8 mouse cellular contexts compared by ENCODE assay signal in genomic region chr5:31526354-31527116, GRCm38 (mm10). TPM values are rescaled to one million over a fixed set of nuclear protein-coding genes. Genes with fewer than 3 reads are reported as not detected.
DNase-seq lines count a peak whose midpoint lies in the region; ATAC-seq and TF ChIP-seq lines count a peak whose summit lies in the region.

Gene Slc4a1ap (plus strand): TSS chr5:31526995.

- H3K79me2 ChIP-seq in CH12.LX (replicated peaks; ENCODE audit: control insufficient read depth, extremely low read depth, insufficient read depth, poor library complexity, severe bottlenecking): peaks cover 28% of the 10 kb centered on the region

- peak; percentile 71 for DNase-seq in CH12.LX (ENCODE audit: extremely low read depth)
- peak; percentile 73 for DNase-seq in c-Kit-positive CD71-positive TER-119-negative erythroid progenitor cells, embryonic 14.5 days (ENCODE audit: low read depth)
- peak; percentile 85 for DNase-seq in forebrain, embryonic 11.5 days (ENCODE audit: low spot score)
- peak; percentile 84 to 85 for DNase-seq in kidney, postnatal 36 days
- DNase-seq in telencephalon, adult 2 months (ENCODE audit: low read depth, low spot score): peak; percentile 87

- peak; percentile 73 for ATAC-seq in forebrain, embryonic 11.5 days (replicated peaks; ENCODE audit: low FRiP score)
- ATAC-seq in heart, embryonic 16.5 days (replicated peaks; ENCODE audit: extremely low read depth, insufficient read depth, low FRiP score): peak; percentile 70
- peak; percentile 85 for ATAC-seq in liver, embryonic 15.5 days (ENCODE audit: insufficient read depth)
- peak; percentile 90 for ATAC-seq in neural tube, embryonic 12.5 days (ENCODE audit: low FRiP score, low read depth)

- peaks cover 22 to 46% of the 10 kb centered on the region in 2 experiments for H3K36me3 ChIP-seq in CH12.LX (replicated peaks in 1 of 2; ENCODE audit: control insufficient read depth in 1 of 2, insufficient read depth in 1 of 2, low read length in 1 of 2)
- no peaks in the 10 kb centered on the region; the same call in 1 of the 2 replicates for H3K36me3 ChIP-seq in forebrain, embryonic 11.5 days (ENCODE audit: control insufficient read depth, insufficient read depth, low read length)
- peaks cover 18% of the 10 kb centered on the region for H3K36me3 ChIP-seq in heart, embryonic 16.5 days (ENCODE audit: control insufficient read depth, insufficient read depth)
- peaks cover 30% of the 10 kb centered on the region for H3K36me3 ChIP-seq in liver, embryonic 15.5 days (replicated peaks)
- peaks cover 34% of the 10 kb centered on the region for H3K36me3 ChIP-seq in neural tube, embryonic 12.5 days

- peak within 1 kb of the TSS; percentile 77 to 99 (median 99) for H3K4me3 ChIP-seq in CH12.LX (replicated peaks in 1 of 3; ENCODE audit: low read depth in 2 of 3, low read length in 2 of 3, poor library complexity in 1 of 3)
- peak within 1 kb of the TSS; percentile 89 for H3K4me3 ChIP-seq in forebrain, embryonic 11.5 days (ENCODE audit: low read depth, low read length)
- peak within 1 kb of the TSS; percentile 96 for H3K4me3 ChIP-seq in heart, embryonic 16.5 days (ENCODE audit: low read length)
- H3K4me3 ChIP-seq in liver, embryonic 15.5 days (replicated peaks): peak within 1 kb of the TSS; percentile 92
- H3K4me3 ChIP-seq in neural tube, embryonic 12.5 days: peak within 1 kb of the TSS; percentile 94

- TF ChIP-seq EP300 in CH12.LX (IDR thresholded peaks at IDR 0.05; ENCODE audit: low read length): no peak

- peak; percentile 77 for TF ChIP-seq POLR2A in CH12.LX (IDR thresholded peaks at IDR 0.05; ENCODE audit: low read depth, low read length)

- peak within 1 kb of the TSS; percentile 92 for H3K9ac ChIP-seq in CH12.LX (ENCODE audit: insufficient read depth, low read depth)
- peak within 1 kb of the TSS; percentile 85 for H3K9ac ChIP-seq in forebrain, embryonic 11.5 days (ENCODE audit: low read length)
- H3K9ac ChIP-seq in heart, embryonic 16.5 days (ENCODE audit: low read length): peak within 1 kb of the TSS; percentile 91
- peak within 1 kb of the TSS; percentile 82 for H3K9ac ChIP-seq in liver, embryonic 15.5 days
- peak within 1 kb of the TSS; percentile 93 for H3K9ac ChIP-seq in neural tube, embryonic 12.5 days

- no peaks in the 10 kb centered on the region for H3K27me3 ChIP-seq in CH12.LX (replicated peaks)
- no peaks in the 10 kb centered on the region for H3K27me3 ChIP-seq in forebrain, embryonic 11.5 days (ENCODE audit: control insufficient read depth, insufficient read depth, low read length)
- no peaks in the 10 kb centered on the region for H3K27me3 ChIP-seq in heart, embryonic 16.5 days (ENCODE audit: control insufficient read depth, insufficient read depth, low read length)
- no peaks in the 10 kb centered on the region for H3K27me3 ChIP-seq in liver, embryonic 15.5 days
- no peaks in the 10 kb centered on the region for H3K27me3 ChIP-seq in neural tube, embryonic 12.5 days (replicated peaks)

- dilution Hi-C loops in CH12.LX (cut with MboI; ENCODE audit: extremely low pct_ligation_motif_present, extremely low pct_unique_long_range_greater_than_20kb, low sequenced_read_pairs): no loop called here

- TF ChIP-seq RAD21 in CH12.LX (IDR thresholded peaks at IDR 0.05; ENCODE audit: low read depth, low read length): no peak

- 1% methylated on average over 28 of the region's 28 CpGs for WGBS in forebrain, embryonic 11.5 days
- under 1% methylated on average over 28 of the region's 28 CpGs for WGBS in heart, embryonic 16.5 days
- WGBS in liver, embryonic 15.5 days (ENCODE audit: insufficient replicate concordance): under 1% methylated on average over 28 of the region's 28 CpGs
- WGBS in neural tube, embryonic 12.5 days: under 1% methylated on average over 28 of the region's 28 CpGs

- in situ Hi-C loops in CH12.LX (cut with MboI; ENCODE audit: low pct_ligation_motif_present, low pct_unique_long_range_greater_than_20kb, low sequenced_read_pairs): no loop called here

- H3K27ac ChIP-seq in CH12.LX (ENCODE audit: insufficient read depth, low read depth): no peak within 1 kb of the TSS
- no peak within 1 kb of the TSS for H3K27ac ChIP-seq in forebrain, embryonic 11.5 days (ENCODE audit: low read depth, low read length)
- H3K27ac ChIP-seq in heart, embryonic 16.5 days (ENCODE audit: low read length): peak within 1 kb of the TSS; percentile 87
- H3K27ac ChIP-seq in liver, embryonic 15.5 days (replicated peaks): peak within 1 kb of the TSS; percentile 75
- H3K27ac ChIP-seq in neural tube, embryonic 12.5 days: peak within 1 kb of the TSS; percentile 39; the same call in 1 of the 2 replicates

- no peaks in the 10 kb centered on the region for H3K9me3 ChIP-seq in CH12.LX (replicated peaks; ENCODE audit: low read length)
- no peaks in the 10 kb centered on the region for H3K9me3 ChIP-seq in forebrain, embryonic 11.5 days (ENCODE audit: control insufficient read depth, low read length)
- H3K9me3 ChIP-seq in heart, embryonic 16.5 days (replicated peaks; ENCODE audit: control insufficient read depth, low read length): no peaks in the 10 kb centered on the region
- no peaks in the 10 kb centered on the region for H3K9me3 ChIP-seq in liver, embryonic 15.5 days (replicated peaks)
- no peaks in the 10 kb centered on the region for H3K9me3 ChIP-seq in neural tube, embryonic 12.5 days

- peaks cover 7 to 33% of the 10 kb centered on the region in 2 experiments; a peak in 3 of 4 replicates for H3K4me1 ChIP-seq in CH12.LX (ENCODE audit: control insufficient read depth in 1 of 2, insufficient read depth in 2 of 2)
- H3K4me1 ChIP-seq in forebrain, embryonic 11.5 days (replicated peaks; ENCODE audit: control insufficient read depth, insufficient read depth, low read length): no peaks in the 10 kb centered on the region; the same call in 1 of the 2 replicates
- peaks cover 19% of the 10 kb centered on the region for H3K4me1 ChIP-seq in heart, embryonic 16.5 days (ENCODE audit: control insufficient read depth, insufficient read depth, low read length)
- H3K4me1 ChIP-seq in liver, embryonic 15.5 days (replicated peaks): peaks cover 19% of the 10 kb centered on the region
- H3K4me1 ChIP-seq in neural tube, embryonic 12.5 days: peaks cover 26% of the 10 kb centered on the region

- H3K4me2 ChIP-seq in CH12.LX (ENCODE audit: insufficient read depth, low read depth, poor library complexity, severe bottlenecking): peak within 1 kb of the TSS; percentile 99
- peak within 1 kb of the TSS; percentile 84 for H3K4me2 ChIP-seq in forebrain, embryonic 11.5 days (ENCODE audit: low read depth, low read length, severe bottlenecking)
- H3K4me2 ChIP-seq in heart, embryonic 16.5 days (ENCODE audit: low read depth, low read length): peak within 1 kb of the TSS; percentile 98
- H3K4me2 ChIP-seq in liver, embryonic 15.5 days: peak within 1 kb of the TSS; percentile 89
- H3K4me2 ChIP-seq in neural tube, embryonic 12.5 days (replicated peaks): peak within 1 kb of the TSS; percentile 98

- TF ChIP-seq CTCF in CH12.LX (conservative IDR thresholded peaks at IDR 0.05 in 1 of 2, IDR thresholded peaks at IDR 0.05 in 1 of 2; ENCODE audit: low read depth in 2 of 2, low read length in 2 of 2): no peak

TF ChIP-seq in CH12.LX, 34 proteins besides CTCF, POLR2A, EP300 and RAD21:
- TF ChIP-seq HCFC1 (IDR thresholded peaks at IDR 0.05; ENCODE audit: low read depth, low read length) (peak; percentile 90), CHD2 (IDR thresholded peaks at IDR 0.05; ENCODE audit: low read length) (peak; percentile 96), IRF4 (IDR thresholded peaks at IDR 0.05; ENCODE audit: low read depth, low read length) (peak; percentile 42; the same call in 1 of the 2 replicates), MXI1 (IDR thresholded peaks at IDR 0.05; ENCODE audit: low read depth, low read length) (no peak), MEF2A (IDR thresholded peaks at IDR 0.05; ENCODE audit: borderline replicate concordance, low read depth, low read length) (no peak), ZC3H11A (IDR thresholded peaks at IDR 0.05; ENCODE audit: low read depth, low read length) (no peak), ELF1 (IDR thresholded peaks at IDR 0.05; ENCODE audit: low read depth, low read length) (peak; percentile 60; the same call in 1 of the 2 replicates), ZNF384 (IDR thresholded peaks at IDR 0.05; ENCODE audit: low read depth, low read length) (no peak), JUN (IDR thresholded peaks at IDR 0.05; ENCODE audit: insufficient read depth, low read depth, low read length) (no peak), NELFE (IDR thresholded peaks at IDR 0.05; ENCODE audit: low read depth, low read length) (0 out of 2 replicates have a peak, but pooled peaks have one; percentile 59), TCF12 (IDR thresholded peaks at IDR 0.05; ENCODE audit: low read depth, low read length) (peak; percentile 81), USF1 (IDR thresholded peaks at IDR 0.05; ENCODE audit: low read depth, low read length) (no peak), TBP (conservative IDR thresholded peaks at IDR 0.05; ENCODE audit: low read depth, low read length) (peak; percentile 88), KAT2A (IDR thresholded peaks at IDR 0.05; ENCODE audit: insufficient replicate concordance, low read length) (peak; percentile 87; the same call in 1 of the 2 replicates), MYC (IDR thresholded peaks at IDR 0.05; ENCODE audit: low read depth, low read length) (no peak), SIN3A (IDR thresholded peaks at IDR 0.05; ENCODE audit: low read length) (peak; percentile 80)

RNA-seq across cellular contexts. Expression of gene Slc4a1ap, which starts in this region (rescaled TPM):
- total RNA-seq in CH12.LX (2012; rRNA removed) (25.7 and 30.0 TPM in 2 replicates), CH12.LX (2014; rRNA removed) (27.9 and 31.0 TPM in 2 replicates)
- 41.1 and 50.6 TPM in 2 replicates for polyA plus RNA-seq in CH12.LX (2012; ENCODE audit: insufficient read length, low read depth)
- polyA plus RNA-seq in forebrain, embryonic 11.5 days (2014; fragmentation: Nextera tagmentation; extraction: Ambion mirVana): 32.9 and 33.3 TPM in 2 replicates
- polyA plus RNA-seq in heart, embryonic 16.5 days (2015; fragmentation: Nextera tagmentation; extraction: Ambion mirVana): 18.9 and 20.0 TPM in 2 replicates
- polyA plus RNA-seq in liver, embryonic 15.5 days (2015; fragmentation: Nextera tagmentation; extraction: Ambion mirVana): 9.6 and 11.1 TPM in 2 replicates
- polyA plus RNA-seq in neural tube, embryonic 12.5 days (2016; fragmentation: Nextera tagmentation; extraction: Ambion mirVana): 36.5 and 40.7 TPM in 2 replicates

Comparison
In these comparisons a context has a peak if more than half of its experiments do, and no peak if none do; other contexts are left out.
1. H3K27ac ChIP-seq: peak in heart, embryonic 16.5 days (single experiment), liver, embryonic 15.5 days (single experiment) and neural tube, embryonic 12.5 days (single experiment); none in CH12.LX (single experiment) and forebrain, embryonic 11.5 days (single experiment).
2. Peak in every context shown above with its lines, with median percentiles within 50 percentile points of each other: DNase-seq, H3K4me2 ChIP-seq, H3K4me3 ChIP-seq, H3K9ac ChIP-seq and ATAC-seq.